Mouse (Mus musculus) liver, embryonic 14.5 days (tissue): ENCODE data around the gene Galm. TPM values are rescaled to one million over a fixed set of nuclear protein-coding genes. Genes with fewer than 3 reads are reported as not detected.

ENCODE experiments used
- ATAC-seq: fragments of 200-750 bp; cut with Nextera tagmentation; 2 replicates; pipeline ENCODE4 v1.8.0; 2017; ENCODE audit warnings: moderate number of reproducible peaks, mild to moderate bottlenecking, moderate library complexity; ENCODE audit not compliant: insufficient read depth
- DNase-seq, 3 experiments: peaks; one replicate each; pipeline ENCODE4 v3.0.0-alpha.2; 2012 to 2013; ENCODE audit warnings: low read depth in 3 of 3, low spot score in 3 of 3
- H3K27ac ChIP-seq: fragments of 300-500 bp; sonication (generic); 2 replicates; pipeline ENCODE4 v1.5.1; 2014; ENCODE audit warnings: moderate library complexity, mild to moderate bottlenecking, control low read depth, inconsistent platforms
- H3K27me3 ChIP-seq: fragments of 300-500 bp; sonication (generic); 2 replicates; pipeline ENCODE4 v1.6.1; 2014; ENCODE audit warnings: mild to moderate bottlenecking, low read length, moderate library complexity; ENCODE audit not compliant: control insufficient read depth, insufficient read depth
- H3K36me3 ChIP-seq: fragments of 300-500 bp; sonication (generic); replicated peaks from 2 replicates; pipeline ENCODE4 v1.6.1; 2014; ENCODE audit warnings: low read depth; ENCODE audit not compliant: control insufficient read depth, insufficient read depth
- H3K4me1 ChIP-seq, 2 experiments: fragments of 200-500 bp in 1 of 2; fragments of 300-500 bp in 1 of 2; sonication (generic) in 1 of 2; replicated peaks; 2 replicates each; pipeline ENCODE4 v1.6.1; 2012 to 2014; ENCODE audit warnings: antibody characterized with exemption in 1 of 2, inconsistent platforms in 1 of 2, low read length in 1 of 2; ENCODE audit not compliant: control insufficient read depth in 2 of 2, insufficient read depth in 2 of 2
- H3K4me2 ChIP-seq: fragments of 300-500 bp; sonication (generic); 2 replicates; pipeline ENCODE4 v1.6.1; 2014; ENCODE audit warnings: low read depth, mild to moderate bottlenecking, control low read depth, moderate library complexity
- H3K4me3 ChIP-seq, 2 experiments: fragments of 200-500 bp in 1 of 2; fragments of 300-500 bp in 1 of 2; sonication (generic) in 1 of 2; 2 replicates each; pipeline ENCODE4 v1.5.1; 2012 to 2014; ENCODE audit warnings: low read depth in 2 of 2, low read length in 2 of 2, mild to moderate bottlenecking in 2 of 2, control low read depth in 1 of 2, inconsistent platforms in 1 of 2, moderate library complexity in 1 of 2; ENCODE audit not compliant: insufficient read depth in 1 of 2
- H3K9ac ChIP-seq: fragments of 300-500 bp; sonication (generic); replicated peaks from 2 replicates; pipeline ENCODE4 v1.6.1; 2014; ENCODE audit warnings: mild to moderate bottlenecking, control low read depth, moderate library complexity
- H3K9me3 ChIP-seq: fragments of 300-500 bp; sonication (generic); 2 replicates; pipeline ENCODE4 v1.6.1; 2016; ENCODE audit warnings: low read length, mixed read lengths; ENCODE audit not compliant: control insufficient read depth
- CTCF ChIP-seq: IDR thresholded peaks from 2 replicates; pipeline ENCODE4 v1.5.1; 2016; ENCODE audit warnings: antibody characterized with exemption, low read depth, control low read depth
- EP300 ChIP-seq: IDR thresholded peaks from 2 replicates; pipeline ENCODE4 v1.6.1; 2016; ENCODE audit warnings: antibody characterized with exemption, low read depth
- WGBS: fragments of 180-500 bp; shearing (Covaris S2); extraction: QIAGEN DNeasy Blood & Tissue Kit; methylation state at CpG from one replicate; pipeline ENCODE4 v1.1.7; 2014; ENCODE audit not compliant: insufficient replicate concordance; 5-methylcytosine and 5-hydroxymethylcytosine counted together
- polyA plus RNA-seq, 2 experiments: library from polyadenylated mRNA; depleted of rRNA in 1 of 2; stranded (reverse) in 1 of 2; unstranded in 1 of 2; fragments of >200 nt; fragmentation: Nextera tagmentation in 1 of 2; extraction: Ambion mirVana in 1 of 2; gene quantifications; 2 replicates each; pipeline versions ENCODE4 v1.2.1 to v1.2.3; 2012 to 2014

Galm gene
- polyA plus RNA-seq, 2 experiments = 14.0 to 22.7 TPM

DNA sequence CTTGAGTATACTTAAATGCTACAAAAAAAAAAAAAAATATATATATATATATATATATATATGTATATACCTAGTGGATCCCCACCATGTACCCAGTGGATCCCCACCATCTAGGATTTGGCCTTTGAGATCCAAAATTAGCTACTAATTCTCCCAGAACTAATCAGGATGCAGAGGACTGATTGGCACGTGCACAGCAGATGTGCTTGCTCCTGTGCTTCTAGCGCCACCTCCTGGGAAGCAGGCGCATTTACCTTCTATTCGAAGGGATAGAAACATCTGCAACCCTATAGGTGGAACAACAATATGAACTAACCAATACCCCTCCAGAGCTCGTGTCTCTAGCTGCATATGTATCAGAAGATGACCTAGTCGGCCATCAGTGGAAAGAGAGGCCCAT is 52.7 kb downstream of the Galm start:
- Histone ChIP-seq H3K9ac (no peak overlapping the region), H3K9me3 (no peaks in the 10 kb centered on the region), H3K27ac (no peak overlapping the region), H3K4me2 (no peak overlapping the region), H3K27me3 (no peaks in the 10 kb centered on the region), H3K4me1 (no peaks in the 10 kb centered on the region; a peak in 1 of 4 replicates), H3K4me3 (no peak overlapping the region), H3K36me3 (no peaks in the 10 kb centered on the region)
- ATAC-seq (peak; percentile 77), DNase-seq (peak; percentile 41 to 50 (median 47))
- WGBS = under 1% methylated on average over 6 of the region's 6 CpGs
- TF ChIP-seq CTCF = peak; percentile 93
- TF ChIP-seq EP300 = no peak

GRCm38 (mm10) chr17:80180468-80180867 is 53.2 kb downstream of the Galm start:
- no peaks in the 10 kb centered on the region for H3K36me3 ChIP-seq
- DNase-seq (no peak), ATAC-seq (no peak)
- no peak overlapping the region for H3K27ac ChIP-seq
- H3K4me3 ChIP-seq = no peak overlapping the region
- H3K9ac ChIP-seq = no peak overlapping the region
- no peaks in the 10 kb centered on the region for H3K4me1 ChIP-seq
- no peaks in the 10 kb centered on the region for H3K27me3 ChIP-seq
- no peak overlapping the region for H3K4me2 ChIP-seq
- no peaks in the 10 kb centered on the region for H3K9me3 ChIP-seq
- TF ChIP-seq CTCF (no peak), EP300 (no peak)

GRCm38 (mm10) chr17:80183615-80184014 is 56.3 kb downstream of the Galm start:
- H3K9ac ChIP-seq = no peak overlapping the region
- H3K4me3 ChIP-seq = no peak overlapping the region
- no peaks in the 10 kb centered on the region for H3K36me3 ChIP-seq
- no peaks in the 10 kb centered on the region for H3K4me1 ChIP-seq
- H3K4me2 ChIP-seq = no peak overlapping the region
- no peak for DNase-seq
- WGBS = 64% methylated on average over 10 of the region's 10 CpGs
- H3K27ac ChIP-seq = no peak overlapping the region
- TF ChIP-seq CTCF (no peak), EP300 (no peak)
- ATAC-seq = no peak
- no peaks in the 10 kb centered on the region for H3K27me3 ChIP-seq
- H3K9me3 ChIP-seq = no peaks in the 10 kb centered on the region

DNA sequence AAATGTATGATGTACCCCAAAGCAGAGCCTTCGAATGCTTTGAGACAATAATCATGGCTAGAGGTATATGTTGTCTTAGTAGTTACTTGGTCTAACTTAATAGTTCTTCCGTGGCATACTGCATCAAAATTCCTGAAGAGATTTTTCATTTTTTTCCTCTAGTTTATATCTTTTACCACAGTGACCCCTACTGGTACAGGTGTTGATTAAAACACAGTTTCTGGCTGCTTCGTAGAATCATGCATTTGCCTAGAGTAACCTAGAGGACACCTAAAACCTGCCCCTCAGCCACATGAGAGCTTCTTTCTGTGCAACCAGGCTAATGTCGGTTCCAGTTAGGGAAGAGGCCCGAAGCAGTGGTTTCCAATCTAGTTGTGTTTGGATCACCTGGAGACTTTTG is 65.8 kb downstream of the Galm start:
- ATAC-seq = no peak
- Histone ChIP-seq H3K27me3 (no peaks in the 10 kb centered on the region), H3K4me1 (no peaks in the 10 kb centered on the region), H3K27ac (no peak overlapping the region), H3K9ac (no peak overlapping the region), H3K9me3 (no peaks in the 10 kb centered on the region), H3K4me2 (no peak overlapping the region), H3K36me3 (peaks cover 4% of the 10 kb centered on the region), H3K4me3 (no peak overlapping the region)
- no peak for DNase-seq
- TF ChIP-seq EP300 (no peak), CTCF (peak; percentile 35; the same call in 1 of the 2 replicates)
- WGBS = 56% methylated on average over 5 of the region's 5 CpGs

DNA sequence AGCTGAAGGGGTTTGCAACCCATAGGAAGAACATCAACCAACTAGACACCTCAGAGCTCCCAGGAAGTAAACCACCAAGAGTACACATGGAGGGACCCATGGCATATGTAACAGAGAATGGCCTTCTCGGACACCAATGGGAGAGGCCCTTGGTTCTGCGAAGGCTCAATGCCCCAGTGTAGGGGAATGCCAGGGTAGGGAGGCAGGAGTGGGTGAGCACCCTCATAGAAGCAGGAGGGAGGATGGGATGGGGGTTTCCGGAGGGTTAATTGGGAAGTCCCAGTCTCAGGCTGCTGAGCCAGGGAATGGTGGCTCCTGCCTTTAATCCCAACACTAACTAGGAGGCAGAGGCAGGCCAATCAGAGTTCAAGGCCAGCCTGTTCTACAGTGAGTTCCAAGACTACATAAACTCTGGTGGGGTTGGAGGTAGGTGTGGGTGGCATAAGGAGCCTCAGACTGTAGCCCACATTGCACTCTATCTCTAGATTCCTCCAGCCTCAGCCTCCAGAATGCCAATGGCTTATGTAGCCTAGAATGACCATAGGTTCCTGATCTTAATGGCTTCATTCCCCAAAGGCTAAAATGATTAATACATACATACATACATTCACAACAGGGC is 72.0 kb downstream of the Galm start:
- H3K9me3 ChIP-seq = no peaks in the 10 kb centered on the region
- H3K4me3 ChIP-seq = no peak overlapping the region
- no peaks in the 10 kb centered on the region for H3K4me1 ChIP-seq
- H3K4me2 ChIP-seq = no peak overlapping the region
- 78% methylated on average over 3 of the region's 3 CpGs for WGBS
- peak; percentile 39 for ATAC-seq
- H3K9ac ChIP-seq = no peak overlapping the region
- DNase-seq = no peak
- TF ChIP-seq EP300 (no peak), CTCF (no peak)
- H3K27me3 ChIP-seq = no peaks in the 10 kb centered on the region
- H3K27ac ChIP-seq = no peak overlapping the region
- peaks cover 44% of the 10 kb centered on the region for H3K36me3 ChIP-seq
